Mouse (Mus musculus) urinary bladder, postnatal 25 days (tissue): ENCODE measurements around the gene Sh2d6.
A peak's percentile ranks its signal among the peaks of the same experiment; 100 is the strongest.
"Not testable (repeated sequence)": the region's sequence is repeated elsewhere in the genome, so short reads cannot be mapped to it uniquely, and the experiment has no call there.

Experiments used
- DNase-seq: peaks from one replicate; pipeline ENCODE4 v3.0.0; 2022; ENCODE audit warnings: low spot score

Gene Sh2d6

GRCm38 (mm10) chr6:72535165-72535564 is 13.7 kb upstream of the Sh2d6 start:
- DNase-seq, result peak; percentile 91

DNA sequence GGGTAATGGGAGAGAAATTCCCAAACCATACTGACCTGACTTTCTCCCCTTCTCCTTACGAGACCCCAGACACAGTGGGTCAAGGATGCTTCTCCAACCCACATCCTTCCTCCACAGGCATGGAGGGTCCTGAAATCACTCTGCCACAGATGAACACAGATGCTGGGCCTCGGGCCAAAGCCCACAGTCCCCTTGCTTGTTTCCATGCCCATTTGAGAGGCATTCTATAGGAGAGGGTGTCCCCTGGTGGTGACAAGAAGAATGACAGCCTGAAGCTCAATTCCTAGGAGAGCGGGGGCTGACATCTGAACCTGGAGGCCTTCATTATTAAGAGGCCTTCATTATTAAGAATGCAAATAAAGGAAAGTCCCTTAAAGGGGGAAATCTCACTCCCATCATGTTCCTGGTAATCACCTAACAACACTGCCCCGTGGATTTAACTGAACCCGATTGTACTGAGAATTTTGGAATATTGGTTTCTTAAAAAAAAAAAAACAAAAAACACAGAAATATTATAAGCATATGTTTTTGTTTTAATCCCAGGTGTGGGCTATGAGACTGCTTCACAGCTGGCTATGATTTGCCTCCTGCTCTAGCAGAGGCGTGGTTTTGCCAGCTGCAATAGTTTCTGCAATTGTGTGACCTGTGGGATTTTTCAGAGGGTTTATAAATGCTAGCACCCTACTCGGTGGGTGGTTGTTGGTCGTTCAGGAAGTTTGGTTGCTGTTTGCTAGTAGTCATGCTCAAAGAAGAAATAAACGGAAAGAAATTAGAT is 12.7 kb upstream of the Sh2d6 start:
- DNase-seq, result no peak

DNA sequence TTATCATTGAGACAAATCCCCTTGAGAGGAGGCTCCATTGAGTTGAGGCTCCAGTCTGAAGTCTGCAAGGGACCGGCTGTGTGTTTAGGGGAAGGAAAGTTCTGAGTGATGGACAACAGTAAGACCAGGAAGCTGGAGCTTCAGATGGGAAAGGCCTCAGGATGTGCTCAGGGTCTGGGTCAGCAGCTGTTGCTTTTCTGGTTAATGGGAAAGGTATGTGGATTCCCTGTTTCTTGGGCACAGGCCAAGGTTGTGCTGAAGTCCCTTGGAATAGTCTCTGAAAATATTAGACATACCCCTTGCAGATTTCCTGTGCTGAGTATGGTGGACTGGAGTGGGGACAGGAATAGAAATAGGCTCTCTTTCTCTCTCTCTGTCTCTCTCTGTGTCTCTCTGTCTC is 12.0 kb upstream of the Sh2d6 start:
- not testable (repeated sequence) for DNase-seq

- DNase-seq, result no peak
These were observed 11.1 kb upstream of the Sh2d6 start for GRCm38 (mm10) chr6:72532580-72532979.

DNA sequence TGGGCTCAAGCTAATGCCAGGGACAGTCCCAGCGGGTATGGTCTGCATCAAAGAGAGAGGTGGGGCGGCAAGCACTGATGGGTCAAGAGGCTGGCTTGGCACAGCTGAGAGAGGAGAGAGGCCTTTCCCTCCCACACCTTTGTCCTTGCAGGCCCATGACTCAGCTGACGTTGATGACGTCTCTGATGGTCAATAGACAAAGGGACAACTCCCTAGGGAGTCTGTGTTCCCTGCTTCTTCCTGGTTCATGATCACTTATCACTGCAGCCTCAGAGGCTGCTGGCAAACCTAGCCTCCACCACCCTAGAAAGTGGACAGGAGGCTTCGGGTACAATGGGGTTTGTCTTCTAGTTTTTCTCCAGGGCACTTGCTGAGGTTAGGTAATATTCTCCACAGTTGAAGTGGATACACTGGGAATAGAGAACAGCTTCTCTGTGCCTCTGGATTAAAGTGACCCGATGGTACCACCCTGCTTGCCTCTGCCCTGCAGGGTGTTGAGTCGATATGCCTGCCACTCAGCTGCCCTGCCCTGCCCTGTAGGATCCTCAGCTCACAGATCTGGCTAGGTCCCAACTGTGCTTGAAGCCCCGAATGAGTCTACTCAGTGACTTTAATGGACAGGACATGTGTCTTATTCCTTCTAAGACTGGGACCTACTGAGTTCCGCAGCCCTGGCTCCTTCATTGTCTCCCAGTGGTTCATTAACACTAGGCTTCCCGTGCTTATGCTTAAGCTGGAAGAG is 7.1 kb upstream of the Sh2d6 start:
- no peak for DNase-seq

- DNase-seq, result no peak
These were observed 5.6 kb upstream of the Sh2d6 start for GRCm38 (mm10) chr6:72527070-72527469.

GRCm38 (mm10) chr6:72524160-72524559 is 2.7 kb upstream of the Sh2d6 start:
- no peak for DNase-seq

GRCm38 (mm10) chr6:72523222-72523621 is 1.7 kb upstream of the Sh2d6 start:
- no peak for DNase-seq

DNA sequence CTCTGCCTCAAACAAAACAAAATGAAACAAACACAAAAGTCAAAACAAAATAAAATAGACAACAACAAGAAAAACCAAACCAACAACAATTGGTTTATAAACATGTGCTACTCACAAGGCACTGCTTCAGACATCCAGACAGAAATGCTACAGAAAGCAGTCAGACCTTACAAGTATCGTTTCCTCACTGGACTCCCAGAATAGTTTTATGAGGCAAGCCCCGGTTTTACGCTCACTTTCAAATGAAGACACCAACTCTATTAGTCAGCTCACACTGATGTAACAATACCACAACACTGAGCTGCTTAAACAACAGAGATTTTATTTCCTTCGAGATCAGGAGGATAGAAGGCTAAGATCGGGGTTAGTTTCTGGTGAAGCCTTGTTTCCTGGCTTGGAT is 781 bp upstream of the Sh2d6 start:
- no peak for DNase-seq

- DNase-seq, result no peak
These were observed 603 bp downstream of the Sh2d6 start for GRCm38 (mm10) chr6:72520904-72521303.

DNA sequence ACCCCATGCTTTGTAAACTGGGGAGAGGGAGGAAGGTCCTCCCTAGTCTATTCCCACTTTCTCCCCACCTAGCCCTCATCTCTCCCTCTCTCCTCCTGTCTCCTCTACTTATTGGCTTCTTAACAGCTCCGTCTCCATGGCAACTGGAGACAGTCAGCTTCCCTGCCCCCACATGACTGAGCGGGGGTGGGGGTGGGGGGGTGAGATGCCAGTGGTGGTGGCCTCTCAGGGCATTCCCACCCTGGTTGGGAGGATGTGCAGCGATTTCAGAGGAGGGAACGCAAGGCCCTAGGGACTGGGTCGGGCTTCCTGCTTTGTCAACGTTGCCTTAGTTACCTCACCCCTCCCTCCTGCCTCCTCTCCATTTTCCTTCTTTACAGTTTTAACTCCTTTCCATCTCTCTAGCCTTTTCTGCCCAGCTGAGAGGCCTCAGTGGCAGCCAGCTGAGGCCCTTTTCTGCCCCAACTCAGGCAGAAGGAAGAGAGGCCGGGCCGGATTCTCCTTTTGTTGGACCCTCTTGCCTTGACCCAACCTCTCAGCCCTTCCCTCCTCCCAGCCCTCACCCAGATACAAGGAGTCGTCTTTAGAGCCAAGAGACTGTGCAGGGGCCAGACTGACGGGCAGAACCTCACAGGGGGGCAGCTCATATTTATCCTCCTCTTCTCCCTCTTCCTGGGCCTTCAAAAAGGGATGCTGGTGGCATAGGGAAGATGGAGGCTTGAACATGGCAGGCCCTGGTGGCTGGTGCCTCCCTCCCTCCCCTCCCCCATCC is 1.4 kb downstream of the Sh2d6 start:
- DNase-seq, result no peak

DNA sequence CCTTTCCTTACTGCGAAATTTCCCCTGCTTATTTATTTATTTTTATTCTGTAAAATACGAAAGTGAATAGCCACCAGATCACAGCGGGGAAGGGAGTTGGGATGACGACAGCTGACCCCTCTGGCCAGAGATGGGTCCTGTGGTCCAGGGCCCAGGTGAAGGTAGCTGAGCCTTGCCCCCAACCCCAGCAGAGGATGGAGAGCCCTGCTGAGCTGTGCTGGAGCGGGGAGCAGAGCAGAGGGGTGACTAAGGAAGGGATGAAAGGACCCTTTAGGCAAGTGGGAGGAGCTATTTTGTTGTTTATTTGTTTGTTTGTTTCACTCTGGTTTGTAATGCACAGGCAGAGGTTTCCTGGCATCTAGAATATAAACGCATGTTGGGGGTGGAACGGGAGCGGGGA is 2.2 kb downstream of the Sh2d6 start:
- no peak for DNase-seq

- DNase-seq, result no peak
These were observed 2.7 kb downstream of the Sh2d6 start for GRCm38 (mm10) chr6:72518842-72519241.

- DNase-seq, result no peak
These were observed 5.9 kb downstream of the Sh2d6 start for GRCm38 (mm10) chr6:72515644-72516043.

GRCm38 (mm10) chr6:72513071-72513440 is 8.5 kb downstream of the Sh2d6 start:
- no peak for DNase-seq

- peak; percentile 73 for DNase-seq
These were observed 9.0 kb downstream of the Sh2d6 start for GRCm38 (mm10) chr6:72512386-72513070.

- DNase-seq, result no peak
These were observed 10.7 kb downstream of the Sh2d6 start for GRCm38 (mm10) chr6:72510686-72511421.

DNA sequence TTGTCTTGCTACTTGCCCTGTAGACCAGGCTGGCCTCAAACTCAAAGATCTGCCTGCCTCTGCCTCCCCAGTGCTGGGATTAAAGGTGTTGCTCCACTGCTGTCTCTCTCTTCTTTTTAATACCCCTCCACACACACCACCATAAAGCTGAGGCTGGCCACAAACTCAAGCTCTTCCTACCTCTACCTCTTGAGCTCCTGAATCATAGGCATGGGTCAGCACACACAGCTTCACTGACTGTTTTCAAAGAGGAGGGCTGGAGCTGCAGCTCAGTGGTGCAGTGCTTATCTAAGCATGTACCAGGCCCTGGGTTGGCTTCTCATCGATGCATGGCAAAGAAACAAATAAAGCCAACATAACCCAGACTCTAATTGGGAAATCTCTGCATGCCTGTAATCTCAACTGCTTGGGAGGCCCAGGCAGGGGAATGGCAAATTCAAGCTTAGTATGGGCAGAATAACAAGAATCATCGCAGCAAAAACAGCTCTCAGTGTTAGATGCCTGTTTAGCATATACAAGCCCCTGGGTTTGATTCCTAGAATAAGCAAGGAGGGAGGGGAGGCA is 11.6 kb downstream of the Sh2d6 start:
- DNase-seq, result no peak

DNA sequence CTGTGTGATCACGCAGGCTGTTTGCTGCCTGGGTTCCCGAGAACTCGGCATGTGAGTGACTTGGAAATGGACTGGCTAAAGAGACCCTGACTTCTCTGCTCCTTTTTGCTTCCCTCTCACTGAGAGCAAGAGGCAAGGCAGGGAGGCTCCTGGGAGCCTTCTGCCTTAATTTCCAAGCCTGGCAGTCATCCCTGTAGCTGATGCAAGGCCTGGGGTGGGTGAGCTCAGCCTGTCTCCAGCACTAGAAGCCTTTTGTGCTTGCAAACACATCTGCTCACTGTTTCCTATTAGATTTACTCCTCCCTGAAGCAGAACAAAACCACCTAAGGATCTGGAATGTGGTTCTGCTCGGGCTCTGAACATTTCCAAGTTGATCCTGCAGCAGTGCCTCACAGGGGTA is 12.9 kb downstream of the Sh2d6 start:
- no peak for DNase-seq

DNA sequence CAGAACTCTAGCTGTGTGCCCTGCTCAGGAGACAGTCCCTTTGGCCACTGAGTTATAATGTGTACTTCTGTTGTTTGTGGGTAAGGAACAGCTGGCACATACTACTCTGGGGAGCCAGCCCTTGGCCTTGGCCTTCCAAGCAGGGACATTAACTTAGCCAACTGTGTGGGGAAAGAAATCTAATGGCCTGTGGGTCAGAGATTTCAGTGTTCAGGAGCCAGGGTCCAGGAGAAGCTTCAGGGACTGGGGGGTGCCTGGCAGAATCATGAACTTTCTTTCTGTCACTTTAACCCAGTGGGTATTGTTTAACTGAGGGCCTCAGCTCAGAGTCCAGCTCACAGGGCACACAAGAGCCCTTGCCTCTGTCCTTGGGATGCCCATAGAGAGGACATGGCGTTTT is 15.4 kb downstream of the Sh2d6 start:
- DNase-seq, result no peak

DNA sequence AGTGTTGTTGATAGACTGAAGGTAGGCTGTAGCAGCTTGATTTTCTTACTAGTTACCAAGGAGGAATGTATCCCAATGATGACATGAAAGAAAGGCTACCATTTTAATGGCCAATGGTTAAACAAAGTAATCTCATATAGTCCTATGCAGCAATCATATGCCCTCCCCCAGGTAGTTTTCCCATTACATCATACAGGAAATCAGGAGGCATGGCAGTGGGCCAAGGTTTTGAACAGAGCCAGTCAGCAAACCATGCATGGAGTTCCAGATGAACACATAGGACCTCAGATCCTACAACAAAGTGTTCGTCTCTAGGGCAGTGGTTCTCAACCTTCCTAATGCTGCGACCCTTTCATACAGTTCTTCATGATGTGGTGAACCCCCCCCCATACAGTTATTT is 17.6 kb downstream of the Sh2d6 start:
- DNase-seq, result no peak
